In the genomic region with DNA sequence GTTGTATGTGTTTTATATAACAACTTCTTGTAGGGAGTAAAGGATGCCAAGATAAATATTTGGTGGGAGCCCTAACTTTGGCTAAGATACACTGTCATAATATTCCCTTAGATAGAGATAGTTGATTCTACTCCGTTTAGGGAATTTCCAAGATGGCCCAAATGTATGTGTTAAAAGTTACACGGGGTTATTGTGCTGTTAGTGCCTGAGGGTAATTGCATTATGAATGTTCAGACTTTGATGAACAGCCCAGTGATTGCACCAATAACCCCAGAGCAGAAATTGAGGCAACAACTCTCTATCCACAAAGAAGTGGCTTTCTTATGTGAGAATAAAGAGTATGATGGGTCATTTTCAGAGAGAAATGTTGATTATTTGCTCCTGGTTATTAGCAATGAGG, we compare ENCODE assay signal across 11 mouse cellular contexts.
"Had no signal": no experiment of that assay in that cellular context is flagged by ENCODE, and none has a peak within 500 bp of the region (broad histone marks: within the 10 kb centered on the region; RNA-seq: fewer than 3 reads in every experiment).

No protein-coding gene starts in this region.

- DNase-seq: left cerebral cortex, postnatal 4 days; liver; liver, embryonic 13.5 days; liver, postnatal 0 days; lung, adult 18-20 months; lung, adult 2 months; lung, postnatal 10 days; lung, postnatal 14 days; lung, postnatal 36 days; lung, postnatal 4 days; midbrain, embryonic 14.5 days had no signal
